Mouse (Mus musculus) adrenal gland, postnatal 36 days (tissue): ENCODE measurements around the gene Sntn. TPM values are rescaled to one million over a fixed set of nuclear protein-coding genes. Genes with fewer than 3 reads are reported as not detected.

Source experiments
- DNase-seq, 2 experiments: peaks; one replicate each; pipeline ENCODE4 v3.0.0; 2021; ENCODE audit warnings: mixed read lengths in 1 of 2
- long read RNA-seq, 2 experiments: library from polyadenylated mRNA; stranded (forward); transcript quantifications; one replicate each; pipeline ENCODE4 v2.0.0; 2021; ENCODE audit warnings: borderline sequencing depth in 2 of 2
- total RNA-seq, 2 experiments: library from RNA; stranded (reverse); gene quantifications; 2 replicates each; pipeline ENCODE4 v1.2.3; 2021

Sntn gene
- not detected for total RNA-seq
- long read RNA-seq, experiment 1: 0 reads
- long read RNA-seq, experiment 2: 0 reads

- DNase-seq: no peak
These were observed at the start of gene Sntn for GRCm38 (mm10) chr14:13670576-13670975. Gene Sntn (plus strand): TSS chr14:13670876.

GRCm38 (mm10) chr14:13649865-13650264 lies 20.8 kb upstream of the Sntn start:
- no peak for DNase-seq

- no peak for DNase-seq
These were observed 19.6 kb upstream of the Sntn start for GRCm38 (mm10) chr14:13651039-13651438.

- no peak for DNase-seq
These were observed 19.0 kb upstream of the Sntn start for GRCm38 (mm10) chr14:13651541-13652298.

- no peak for DNase-seq
These were observed 16.0 kb downstream of the Sntn start for GRCm38 (mm10) chr14:13686716-13687115.

- no peak for DNase-seq
These were observed 19.8 kb downstream of the Sntn start for GRCm38 (mm10) chr14:13690426-13690825.

- no peak for DNase-seq
These were observed 61.6 kb downstream of the Sntn start for GRCm38 (mm10) chr14:13732263-13732662.

Other genes with a start within 250 kb of the Sntn start
- not detected for gene Gm281, start 243.6 kb downstream of the Sntn start, total RNA-seq